ENCODE assay signal across 26 mouse cellular contexts in the genomic region with DNA sequence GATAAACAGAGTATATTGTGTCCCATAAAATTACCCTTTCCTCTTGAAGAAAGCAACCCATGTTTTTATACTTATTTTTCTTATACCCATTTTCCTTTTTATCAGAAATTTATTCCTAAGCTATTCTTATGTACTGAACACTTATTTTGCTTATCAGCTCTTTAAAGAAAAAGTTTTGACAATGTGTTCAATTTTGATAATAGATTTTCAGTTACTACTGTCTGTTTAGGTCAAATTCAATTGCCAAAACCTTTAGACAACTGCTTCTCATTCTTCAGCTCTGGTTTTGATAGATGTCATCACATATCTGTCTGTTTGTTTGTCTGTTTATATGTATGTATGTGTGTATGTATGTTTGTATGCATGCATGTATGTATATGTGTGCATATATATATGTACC.
"Had no signal": no experiment of that assay in that cellular context is flagged by ENCODE, and none has a peak within 500 bp of the region (broad histone marks: within the 10 kb centered on the region; RNA-seq: fewer than 3 reads in every experiment).

No protein-coding gene starts in this region.

- H3K27me3 ChIP-seq: heart, embryonic 12.5 days; hindbrain, embryonic 12.5 days; intestine, embryonic 15.5 days; kidney, embryonic 15.5 days; limb, embryonic 13.5 days; limb, embryonic 15.5 days had no signal

- H3K4me1 ChIP-seq: hindbrain, embryonic 10.5 days; hindbrain, embryonic 12.5 days; intestine, embryonic 15.5 days; kidney, embryonic 15.5 days; limb, embryonic 13.5 days; limb, embryonic 15.5 days had no signal

- H3K4me3 ChIP-seq: gastrocnemius, adult 2 months; heart, embryonic 10.5 days; heart, embryonic 12.5 days; hindbrain, embryonic 10.5 days; hindbrain, embryonic 12.5 days; intestine, embryonic 15.5 days; kidney, embryonic 15.5 days; limb, embryonic 13.5 days; limb, embryonic 15.5 days had no signal

- H3K9ac ChIP-seq: heart, embryonic 12.5 days; hindbrain, embryonic 12.5 days; hindbrain, embryonic 14.5 days; intestine, embryonic 15.5 days; kidney, embryonic 15.5 days; limb, embryonic 13.5 days; limb, embryonic 15.5 days had no signal

- H3K36me3 ChIP-seq: heart, embryonic 10.5 days; heart, embryonic 12.5 days; hindbrain, embryonic 10.5 days; hindbrain, embryonic 12.5 days; intestine, embryonic 15.5 days; kidney, embryonic 15.5 days; limb, embryonic 13.5 days; limb, embryonic 15.5 days had no signal

- H3K4me2 ChIP-seq: heart, embryonic 12.5 days; hindbrain, embryonic 12.5 days; hindbrain, embryonic 14.5 days; intestine, embryonic 15.5 days; kidney, embryonic 15.5 days; limb, embryonic 13.5 days; limb, embryonic 15.5 days had no signal

- ATAC-seq: hindbrain, embryonic 16.5 days; inflammation-experienced regulatory T-cells, adult 6 months; intestine, embryonic 15.5 days; intestine, postnatal 0 days had no signal

- H3K27ac ChIP-seq: gastrocnemius, adult 2 months; heart, embryonic 10.5 days; hindbrain, embryonic 10.5 days; hindbrain, embryonic 12.5 days; hindbrain, embryonic 14.5 days; intestine, embryonic 15.5 days; kidney, embryonic 15.5 days; kidney, postnatal 0 days; limb, embryonic 13.5 days; limb, embryonic 15.5 days had no signal

- H3K9me3 ChIP-seq: heart, embryonic 10.5 days; heart, embryonic 12.5 days; hindbrain, embryonic 10.5 days; hindbrain, embryonic 12.5 days; intestine, embryonic 15.5 days; kidney, embryonic 15.5 days; limb, embryonic 13.5 days; limb, embryonic 15.5 days had no signal

- DNase-seq: gastrocnemius, adult 2 months; gastrocnemius, postnatal 10 days; gastrocnemius, postnatal 25 days; heart, adult 18-20 months; heart, postnatal 10 days; heart, postnatal 4 days; kidney, adult 18-20 months; kidney, adult 8-10 months; kidney, postnatal 14 days; kidney, postnatal 36 days; layer of hippocampus, adult 9-11 months; layer of hippocampus, postnatal 36 days; left cerebral cortex, postnatal 4 days had no signal
